Mouse (Mus musculus) myocyte (in vitro differentiated cells): Measurements from ENCODE around the gene Ecsit. TPM values are rescaled to one million over a fixed set of nuclear protein-coding genes. Genes with fewer than 3 reads are reported as not detected.

ENCODE experiments used
- H3K27me3 ChIP-seq: one replicate; pipeline ENCODE4 v1.6.1; 2011; ENCODE audit not compliant: control insufficient read depth, insufficient read depth, insufficient read length
- H3K36me3 ChIP-seq: one replicate; pipeline ENCODE4 v1.6.1; 2011; ENCODE audit not compliant: control insufficient read depth, insufficient read depth
- H3K4me2 ChIP-seq: one replicate; pipeline ENCODE4 v1.6.1; 2011; ENCODE audit warnings: low read depth, control low read depth
- H3K4me3 ChIP-seq: one replicate; pipeline ENCODE4 v1.5.1; 2011; ENCODE audit warnings: mild to moderate bottlenecking, control low read depth, moderate library complexity
- H3K79me2 ChIP-seq: one replicate; pipeline ENCODE4 v1.6.1; 2011; ENCODE audit not compliant: control insufficient read depth, insufficient read depth
- H3ac ChIP-seq: one replicate; pipeline ENCODE4 v1.6.1; 2011; ENCODE audit not compliant: control insufficient read depth, insufficient read length
- CEBPB ChIP-seq: IDR thresholded peaks from 2 replicates; pipeline ENCODE4 v1.6.1; 2011; ENCODE audit warnings: mild to moderate bottlenecking, moderate library complexity; ENCODE audit not compliant: poor library complexity, insufficient read depth, severe bottlenecking
- E2F4 ChIP-seq: IDR thresholded peaks from one replicate; pipeline ENCODE4 v1.6.1; 2011; ENCODE audit warnings: mild to moderate bottlenecking, control low read depth, moderate library complexity; ENCODE audit not compliant: insufficient read depth
- MAX ChIP-seq: IDR thresholded peaks from one replicate; pipeline ENCODE4 v1.6.1; 2011; ENCODE audit warnings: low read depth, mild to moderate bottlenecking, control low read depth
- MYOD1 ChIP-seq, 3 experiments: IDR thresholded peaks; one replicate each; pipeline ENCODE4 v1.6.1; 2011; ENCODE audit warnings: control low read depth in 2 of 3, low read depth in 2 of 3, mild to moderate bottlenecking in 2 of 3, moderate library complexity in 1 of 3; ENCODE audit not compliant: insufficient read length in 2 of 3, control insufficient read depth in 1 of 3
- MYOG ChIP-seq, 3 experiments: IDR thresholded peaks; one replicate each; pipeline ENCODE4 v1.6.1; 2011; ENCODE audit warnings: control low read depth in 2 of 3, low read depth in 2 of 3, mild to moderate bottlenecking in 2 of 3; ENCODE audit not compliant: insufficient read length in 2 of 3, control insufficient read depth in 1 of 3, insufficient read depth in 1 of 3
- POLR2A ChIP-seq: IDR thresholded peaks from one replicate; pipeline ENCODE4 v1.6.1; 2011; ENCODE audit warnings: low read depth, mild to moderate bottlenecking, control low read depth, moderate library complexity; ENCODE audit not compliant: insufficient read length
- POLR2AphosphoS2 ChIP-seq: IDR thresholded peaks from one replicate; pipeline ENCODE4 v1.6.1; 2011; ENCODE audit warnings: low read depth, control low read depth; ENCODE audit not compliant: insufficient read length
- REST ChIP-seq: IDR thresholded peaks from one replicate; pipeline ENCODE4 v1.6.1; 2011; ENCODE audit warnings: mild to moderate bottlenecking, control low read depth, moderate library complexity; ENCODE audit not compliant: insufficient read depth, insufficient read length
- SRF ChIP-seq: IDR thresholded peaks from one replicate; pipeline ENCODE4 v1.6.1; 2011; ENCODE audit warnings: low read depth; ENCODE audit not compliant: control insufficient read depth, insufficient read length
- TCF12 ChIP-seq: IDR thresholded peaks from one replicate; pipeline ENCODE4 v1.6.1; 2011; ENCODE audit warnings: mild to moderate bottlenecking, control low read depth; ENCODE audit not compliant: poor library complexity, insufficient read depth, severe bottlenecking
- TCF3 ChIP-seq: IDR thresholded peaks from one replicate; pipeline ENCODE4 v1.6.1; 2011; ENCODE audit warnings: low read depth, control low read depth; ENCODE audit not compliant: insufficient read length
- USF1 ChIP-seq: IDR thresholded peaks from one replicate; pipeline ENCODE4 v1.6.1; 2011; ENCODE audit warnings: low read depth, mild to moderate bottlenecking, control low read depth, moderate library complexity
- polyA plus RNA-seq: library from polyadenylated mRNA; unstranded; fragments of >200 nt; fragmentation: generic; extraction: Trizol; gene quantifications from one replicate; pipeline ENCODE4 v1.2.1, GENCODE M21; 2012; ENCODE audit warnings: missing spikeins

Gene Ecsit
- 37.0 TPM for polyA plus RNA-seq

- no peaks in the 10 kb centered on the region for H3K27me3 ChIP-seq
- peak within 1 kb of the TSS; percentile 99 for H3K4me2 ChIP-seq
- peaks cover 4% of the 10 kb centered on the region for H3K79me2 ChIP-seq
- peak within 1 kb of the TSS; percentile 81 for H3K4me3 ChIP-seq
- peak within 1 kb of the TSS; percentile 24 for H3ac ChIP-seq
- H3K36me3 ChIP-seq, result peaks cover 2% of the 10 kb centered on the region
- TF ChIP-seq USF1 (peak; percentile 26), SRF (no peak), MYOG (IDR thresholded peaks at IDR 0.05; ENCODE audit: control insufficient read depth in 1 of 3, insufficient read depth in 1 of 3, insufficient read length in 2 of 3, low read depth in 2 of 3) (no peak), POLR2A (peak; percentile 80), MYOD1 (IDR thresholded peaks at IDR 0.05; ENCODE audit: control insufficient read depth in 1 of 3, insufficient read length in 2 of 3, low read depth in 2 of 3) (peak in 1 of 3 experiments; percentile 1), POLR2AphosphoS2 (peak; percentile 56)
These were observed at the start of gene Ecsit for GRCm38 (mm10) chr9:22085022-22085834. Gene Ecsit, minus strand, starts transcription at chr9:22085438.

DNA sequence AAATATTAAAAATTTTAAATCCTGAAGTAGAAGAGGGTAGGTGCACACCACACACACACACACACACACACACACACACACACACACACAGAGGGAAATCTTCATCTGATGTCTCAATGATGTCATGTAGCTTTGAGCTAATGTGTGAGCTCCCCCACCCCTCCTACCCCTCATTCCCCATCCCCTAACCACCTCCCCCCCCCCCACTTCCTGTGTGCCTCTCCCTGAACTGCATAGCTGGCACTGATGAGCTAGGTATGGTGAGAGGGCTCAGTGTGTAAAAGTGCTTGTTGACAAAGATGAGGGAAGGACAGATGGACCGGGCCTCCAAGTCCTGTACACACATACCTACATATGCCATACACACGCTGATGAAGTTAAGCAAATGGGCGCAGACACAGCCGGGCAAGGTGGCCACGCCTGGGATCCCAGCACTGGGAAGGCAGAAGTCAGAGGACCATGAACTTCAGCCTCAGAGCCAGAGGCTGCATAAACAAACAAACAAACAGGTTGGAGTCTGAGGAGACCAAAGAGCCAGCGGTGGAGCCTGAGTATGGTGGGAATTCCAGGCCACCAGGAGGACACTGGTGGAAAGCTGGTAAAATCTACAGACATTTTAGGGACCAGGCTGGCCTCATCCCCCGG lies 49.1 kb upstream of the Ecsit start:
- no peaks in the 10 kb centered on the region for H3K79me2 ChIP-seq
- no peak overlapping the region for H3K4me2 ChIP-seq
- H3K36me3 ChIP-seq, result no peaks in the 10 kb centered on the region
- no peak for TF ChIP-seq MYOD1 (IDR thresholded peaks at IDR 0.05; ENCODE audit: control insufficient read depth in 1 of 3, insufficient read length in 2 of 3, low read depth in 2 of 3)
- no peak for TF ChIP-seq MYOG (IDR thresholded peaks at IDR 0.05; ENCODE audit: control insufficient read depth in 1 of 3, insufficient read depth in 1 of 3, insufficient read length in 2 of 3, low read depth in 2 of 3)
- TF ChIP-seq REST, result no peak
- TF ChIP-seq SRF, result no peak
- no peak for TF ChIP-seq CEBPB
- no peak for TF ChIP-seq USF1
- TF ChIP-seq MAX, result no peak
- no peak for TF ChIP-seq POLR2AphosphoS2
- TF ChIP-seq TCF3, result no peak
- TF ChIP-seq POLR2A, result no peak
- no peak for TF ChIP-seq TCF12
- no peak for TF ChIP-seq E2F4
- H3K27me3 ChIP-seq, result no peaks in the 10 kb centered on the region
- H3K4me3 ChIP-seq, result no peak overlapping the region
- H3ac ChIP-seq, result no peak overlapping the region

- no peak overlapping the region for H3ac ChIP-seq
- TF ChIP-seq POLR2AphosphoS2 (no peak), REST (no peak), CEBPB (no peak), TCF3 (no peak), SRF (no peak), E2F4 (no peak)
- H3K4me2 ChIP-seq, result no peak overlapping the region
- H3K27me3 ChIP-seq, result no peaks in the 10 kb centered on the region
- H3K79me2 ChIP-seq, result no peaks in the 10 kb centered on the region
- no peaks in the 10 kb centered on the region for H3K36me3 ChIP-seq
- H3K4me3 ChIP-seq, result no peak overlapping the region
These were observed 47.0 kb upstream of the Ecsit start for GRCm38 (mm10) chr9:22132220-22132619.

- Histone ChIP-seq H3K27me3 (no peaks in the 10 kb centered on the region), H3K4me3 (no peak overlapping the region), H3K4me2 (no peak overlapping the region), H3K36me3 (no peaks in the 10 kb centered on the region), H3K79me2 (no peaks in the 10 kb centered on the region), H3ac (no peak overlapping the region)
- TF ChIP-seq USF1, result no peak
- no peak for TF ChIP-seq REST
- TF ChIP-seq MYOG (IDR thresholded peaks at IDR 0.05; ENCODE audit: control insufficient read depth in 1 of 3, insufficient read depth in 1 of 3, insufficient read length in 2 of 3, low read depth in 2 of 3), result peak in 1 of 3 experiments; percentile 24
- TF ChIP-seq MYOD1 (IDR thresholded peaks at IDR 0.05; ENCODE audit: control insufficient read depth in 1 of 3, insufficient read length in 2 of 3, low read depth in 2 of 3), result peak in 1 of 3 experiments; percentile 43
- TF ChIP-seq TCF12, result no peak
- TF ChIP-seq MAX, result no peak
These were observed 46.2 kb upstream of the Ecsit start for GRCm38 (mm10) chr9:22131226-22131981.
